Mouse (Mus musculus): ENCODE results near the gene Ift140.

Gene Ift140

GRCm38 (mm10) chr17:25015655-25016291 lies at the start of gene Ift140, which contains the start of gene Cramp1l:
TSS of gene Ift140 (plus strand) at chr17:25016085.
TSS of gene Cramp1l (minus strand) at chr17:25015788.
- DNase-seq (ENCODE audit: low spot score in 2 of 2), result peak; percentile 91 to 98

GRCm38 (mm10) chr17:24987221-24987620 lies 28.7 kb upstream of the Ift140 start:
- DNase-seq (ENCODE audit: low spot score in 2 of 2), result no peak

GRCm38 (mm10) chr17:24994721-24995120 lies 21.2 kb upstream of the Ift140 start:
- DNase-seq (ENCODE audit: low spot score in 2 of 2), result no peak

GRCm38 (mm10) chr17:25005102-25005501 lies 10.8 kb upstream of the Ift140 start:
- DNase-seq (ENCODE audit: low spot score in 2 of 2), result no peak

- DNase-seq (ENCODE audit: low spot score in 2 of 2), result no peak
Measured at GRCm38 (mm10) chr17:25007480-25007879, 8.4 kb upstream of the Ift140 start.

- DNase-seq (ENCODE audit: low spot score in 2 of 2), result peak in 1 of 2 experiments; percentile 12
Measured at GRCm38 (mm10) chr17:25013606-25014501, 2.0 kb upstream of the Ift140 start.

- peak in 1 of 2 experiments; percentile 26 for DNase-seq (ENCODE audit: low spot score in 2 of 2)
Measured at GRCm38 (mm10) chr17:25014841-25015570, 879 bp upstream of the Ift140 start.

- peak; percentile 45 to 69 for DNase-seq (ENCODE audit: low spot score in 2 of 2)
Measured at GRCm38 (mm10) chr17:25016292-25017132, 627 bp downstream of the Ift140 start.

GRCm38 (mm10) chr17:25036183-25036582 lies 20.3 kb downstream of the Ift140 start:
- peak in 1 of 2 experiments; percentile 8 for DNase-seq (ENCODE audit: low spot score in 2 of 2)

- no peak for DNase-seq (ENCODE audit: low spot score in 2 of 2)
Measured at GRCm38 (mm10) chr17:25044879-25045278, 29.0 kb downstream of the Ift140 start.

- DNase-seq (ENCODE audit: low spot score in 2 of 2), result no peak
Measured at GRCm38 (mm10) chr17:25045281-25045680, 29.4 kb downstream of the Ift140 start.

- no peak for DNase-seq (ENCODE audit: low spot score in 2 of 2)
Measured at GRCm38 (mm10) chr17:25047143-25047542, 31.3 kb downstream of the Ift140 start.

- DNase-seq (ENCODE audit: low spot score in 2 of 2), result no peak
Measured at GRCm38 (mm10) chr17:25053274-25053673, 37.4 kb downstream of the Ift140 start.

- no peak for DNase-seq (ENCODE audit: low spot score in 2 of 2)
Measured at GRCm38 (mm10) chr17:25057041-25057440, 41.2 kb downstream of the Ift140 start.

- no peak for DNase-seq (ENCODE audit: low spot score in 2 of 2)
Measured at GRCm38 (mm10) chr17:25063261-25063660, 47.4 kb downstream of the Ift140 start.

- DNase-seq (ENCODE audit: low spot score in 2 of 2), result peak in 1 of 2 experiments; percentile 14
Measured at GRCm38 (mm10) chr17:25063872-25064271, 48.0 kb downstream of the Ift140 start.

GRCm38 (mm10) chr17:25064351-25064750 lies 48.5 kb downstream of the Ift140 start:
- no peak for DNase-seq (ENCODE audit: low spot score in 2 of 2)

- no peak for DNase-seq (ENCODE audit: low spot score in 2 of 2)
Measured at GRCm38 (mm10) chr17:25065189-25065588, 49.3 kb downstream of the Ift140 start.

GRCm38 (mm10) chr17:25066595-25066994 lies 50.7 kb downstream of the Ift140 start:
- no peak for DNase-seq (ENCODE audit: low spot score in 2 of 2)

GRCm38 (mm10) chr17:25067442-25067851 lies 51.6 kb downstream of the Ift140 start:
- no peak for DNase-seq (ENCODE audit: low spot score in 2 of 2)

GRCm38 (mm10) chr17:25068690-25069089 lies 52.8 kb downstream of the Ift140 start:
- no peak for DNase-seq (ENCODE audit: low spot score in 2 of 2)

All from cerebellum, postnatal 4 days (tissue).